In genomic region chr11:106812410-106813136, GRCm38 (mm10) we compare ENCODE assay signal across 19 mouse cellular contexts. TPM values are rescaled to one million over a fixed set of nuclear protein-coding genes. Genes with fewer than 3 reads are reported as not detected.
DNase-seq lines count a peak whose midpoint lies in the region; ATAC-seq and TF ChIP-seq lines count a peak whose summit lies in the region.
"Had no signal": no experiment of that assay in that cellular context is flagged by ENCODE, and none has a peak within 500 bp of the region (broad histone marks: within the 10 kb centered on the region; RNA-seq: fewer than 3 reads in every experiment).

No protein-coding gene starts in this region.

- whole genome bisulfite sequencing in intestine, embryonic 15.5 days = 75% methylated on average over 7 of the region's 7 CpGs
- WGBS in intestine, postnatal 0 days = 42% methylated on average over 7 of the region's 7 CpGs
- WGBS in liver, postnatal 0 days (ENCODE audit: insufficient replicate concordance) = 68% methylated on average over 7 of the region's 7 CpGs

- no peaks in the 10 kb centered on the region for H3K9me3 ChIP-seq in intestine, embryonic 15.5 days
- no peaks in the 10 kb centered on the region for H3K9me3 ChIP-seq in intestine, postnatal 0 days (ENCODE audit: control insufficient read depth)
- H3K9me3 ChIP-seq in liver, postnatal 0 days (ENCODE audit: low read length) = no peaks in the 10 kb centered on the region
- H3K9me3 ChIP-seq: forebrain, embryonic 13.5 days; heart, embryonic 10.5 days; midbrain, embryonic 13.5 days had no signal

- peak; percentile 92 for ATAC-seq in intestine, embryonic 15.5 days
- peak; percentile 80 for ATAC-seq in intestine, postnatal 0 days
- ATAC-seq in liver, postnatal 0 days = peak; percentile 92
- ATAC-seq: forebrain, embryonic 13.5 days; inflammation-experienced regulatory T-cells, adult 6 months; midbrain, embryonic 13.5 days had no signal

- no peak overlapping the region for H3K4me3 ChIP-seq in intestine, embryonic 15.5 days (replicated peaks)
- no peak overlapping the region for H3K4me3 ChIP-seq in intestine, postnatal 0 days (ENCODE audit: low read depth, low read length)
- H3K4me3 ChIP-seq in liver, postnatal 0 days (ENCODE audit: low read depth, low read length) = no peak overlapping the region
- H3K4me3 ChIP-seq: forebrain, embryonic 13.5 days; gastrocnemius, adult 2 months; heart, embryonic 10.5 days; layer of hippocampus, adult 2 months; midbrain, embryonic 13.5 days had no signal

- DNase-seq in kidney, adult 8-10 months = peak; percentile 39 to 67
- DNase-seq in kidney, postnatal 4 days = no peak
- no peak for DNase-seq in liver, postnatal 0 days
- DNase-seq in thymus, postnatal 36 days = no peak
- no peak for DNase-seq in spleen, adult 12 weeks (ENCODE audit: low spot score)
- DNase-seq: adrenal gland, adult 8-10 months; cerebellum, adult 8-10 months; gastrocnemius, adult 2 months; heart, postnatal 4 days; lung, adult 2 months; thymus, postnatal 14 days had no signal

- H3K4me1 ChIP-seq in intestine, embryonic 15.5 days (replicated peaks) = no peaks in the 10 kb centered on the region
- 0 out of 2 replicates have a peak, but pooled peaks cover 7% of the 10 kb centered on the region for H3K4me1 ChIP-seq in intestine, postnatal 0 days (replicated peaks; ENCODE audit: control insufficient read depth, insufficient read depth, low read length)
- peaks cover 12% of the 10 kb centered on the region; the same call in 1 of the 2 replicates for H3K4me1 ChIP-seq in liver, postnatal 0 days (ENCODE audit: insufficient read depth)
- H3K4me1 ChIP-seq: midbrain, embryonic 13.5 days had no signal

- H3K9ac ChIP-seq in intestine, embryonic 15.5 days = no peak overlapping the region
- H3K9ac ChIP-seq in intestine, postnatal 0 days (ENCODE audit: low read depth, low read length) = no peak overlapping the region
- no peak overlapping the region for H3K9ac ChIP-seq in liver, postnatal 0 days (replicated peaks)
- H3K9ac ChIP-seq: forebrain, embryonic 13.5 days; hindbrain, embryonic 14.5 days; midbrain, embryonic 13.5 days had no signal

- peak overlapping the region; percentile 68 for H3K27ac ChIP-seq in intestine, embryonic 15.5 days
- peak overlapping the region; percentile 88 for H3K27ac ChIP-seq in intestine, postnatal 0 days (ENCODE audit: low read depth, low read length)
- peak overlapping the region; percentile 80 for H3K27ac ChIP-seq in liver, postnatal 0 days (ENCODE audit: low read depth)
- H3K27ac ChIP-seq: forebrain, embryonic 13.5 days; gastrocnemius, adult 2 months; heart, embryonic 10.5 days; hindbrain, embryonic 14.5 days; layer of hippocampus, adult 2 months; midbrain, embryonic 13.5 days had no signal

- H3K27me3 ChIP-seq in intestine, embryonic 15.5 days (replicated peaks) = no peaks in the 10 kb centered on the region
- H3K27me3 ChIP-seq in intestine, postnatal 0 days (replicated peaks; ENCODE audit: control insufficient read depth, insufficient read depth, low read length) = no peaks in the 10 kb centered on the region
- H3K27me3 ChIP-seq in liver, postnatal 0 days (ENCODE audit: insufficient read depth, low read length) = no peaks in the 10 kb centered on the region
- H3K27me3 ChIP-seq: forebrain, embryonic 13.5 days; midbrain, embryonic 13.5 days had no signal

- peak; percentile 18; the same call in 1 of the 2 replicates for TF ChIP-seq EP300 in liver, postnatal 0 days (IDR thresholded peaks at IDR 0.05; ENCODE audit: low read depth)

- no peak overlapping the region for H3K4me2 ChIP-seq in intestine, embryonic 15.5 days (replicated peaks)
- no peak overlapping the region for H3K4me2 ChIP-seq in intestine, postnatal 0 days (replicated peaks; ENCODE audit: low read depth)
- H3K4me2 ChIP-seq in liver, postnatal 0 days (ENCODE audit: low read depth, low read length) = no peak overlapping the region; the same call in 1 of the 2 replicates
- H3K4me2 ChIP-seq: forebrain, embryonic 13.5 days; hindbrain, embryonic 14.5 days; midbrain, embryonic 13.5 days had no signal

- H3K36me3 ChIP-seq in intestine, embryonic 15.5 days = peaks cover 28% of the 10 kb centered on the region
- H3K36me3 ChIP-seq in intestine, postnatal 0 days (ENCODE audit: control insufficient read depth, insufficient read depth) = peaks cover 47% of the 10 kb centered on the region
- peaks cover 65% of the 10 kb centered on the region for H3K36me3 ChIP-seq in liver, postnatal 0 days (replicated peaks; ENCODE audit: insufficient read depth, low read length)

- TF ChIP-seq CTCF in intestine, postnatal 0 days (IDR thresholded peaks at IDR 0.05; ENCODE audit: low read depth) = peak; percentile 16; the same call in 1 of the 2 replicates
- TF ChIP-seq CTCF in liver, postnatal 0 days (IDR thresholded peaks at IDR 0.05; ENCODE audit: low read depth) = no peak

RNA-seq across cellular contexts. Expression of gene Cep95, which starts 23.5 kb away (rescaled TPM):
- 14.6 and 16.3 TPM in 2 replicates for polyA plus RNA-seq in intestine, embryonic 15.5 days (2015; fragmentation: Nextera tagmentation; extraction: Ambion mirVana)
- polyA plus RNA-seq in intestine, postnatal 0 days (2015; fragmentation: Nextera tagmentation; extraction: Ambion mirVana) = 5.3 and 5.5 TPM in 2 replicates
- 4.6 and 5.1 TPM in 2 replicates for polyA plus RNA-seq in liver, postnatal 0 days (2015; fragmentation: Nextera tagmentation; extraction: Ambion mirVana)

RNA-seq across cellular contexts. Expression of gene Ddx5, which starts 23.6 kb away (rescaled TPM):
- 257 and 283 TPM in 2 replicates for polyA plus RNA-seq in intestine, embryonic 15.5 days (2015; fragmentation: Nextera tagmentation; extraction: Ambion mirVana)
- 163 and 183 TPM in 2 replicates for polyA plus RNA-seq in intestine, postnatal 0 days (2015; fragmentation: Nextera tagmentation; extraction: Ambion mirVana)
- polyA plus RNA-seq in liver, postnatal 0 days (2015; fragmentation: Nextera tagmentation; extraction: Ambion mirVana) = 114 and 115 TPM in 2 replicates

RNA-seq across cellular contexts. Expression of gene Polg2, which starts 33.2 kb away (rescaled TPM):
- 11.7 and 11.9 TPM in 2 replicates for polyA plus RNA-seq in intestine, embryonic 15.5 days (2015; fragmentation: Nextera tagmentation; extraction: Ambion mirVana)
- 12.9 and 13.3 TPM in 2 replicates for polyA plus RNA-seq in intestine, postnatal 0 days (2015; fragmentation: Nextera tagmentation; extraction: Ambion mirVana)
- 7.9 and 8.4 TPM in 2 replicates for polyA plus RNA-seq in liver, postnatal 0 days (2015; fragmentation: Nextera tagmentation; extraction: Ambion mirVana)

Comparison
In these comparisons a context has a peak if more than half of its experiments do, and no peak if none do; other contexts are left out.
1. DNase-seq: peak in kidney, adult 8-10 months (2 of 2); none in kidney, postnatal 4 days (0 of 2), liver, postnatal 0 days (single experiment), thymus, postnatal 36 days (0 of 2) and spleen, adult 12 weeks (single experiment).
2. Peak in every context shown above with its lines, with median percentiles within 50 percentile points of each other: ATAC-seq and H3K27ac ChIP-seq.